Mouse (Mus musculus) cerebellum, postnatal 4 days (tissue): Measurements from ENCODE around the gene Insyn1.

ENCODE experiments used
- DNase-seq, 2 experiments: peaks; one replicate each; pipeline ENCODE4 v3.0.0; 2022; ENCODE audit warnings: low spot score in 2 of 2, mixed read lengths in 1 of 2

The Insyn1 gene

GRCm38 (mm10) chr9:58534766-58535165 lies 46.4 kb downstream of the Insyn1 start:
- peak in 1 of 2 experiments; percentile 62 for DNase-seq

GRCm38 (mm10) chr9:58535447-58536134 lies 47.2 kb downstream of the Insyn1 start:
- peak in 1 of 2 experiments; percentile 53 for DNase-seq

DNA sequence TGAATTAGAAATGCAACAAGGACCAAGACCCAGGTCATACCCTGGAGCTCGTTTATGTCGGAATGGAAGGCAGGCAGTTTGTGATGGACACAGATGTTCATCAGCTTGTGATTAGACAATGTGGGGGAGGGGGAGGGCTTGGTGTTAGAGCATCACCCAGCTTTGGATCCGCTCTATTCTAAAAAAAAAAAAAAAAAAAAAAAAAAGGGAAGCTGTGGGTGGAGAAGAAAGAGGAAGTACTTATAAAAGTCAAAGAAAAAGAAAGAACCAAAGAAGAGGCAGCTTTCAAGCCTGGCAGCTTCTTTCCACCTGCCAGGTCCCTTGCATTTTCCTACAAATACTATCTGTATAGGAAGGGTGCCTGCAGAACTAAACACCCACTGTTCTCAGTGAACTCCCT lies 49.4 kb downstream of the Insyn1 start:
- no peak for DNase-seq

DNA sequence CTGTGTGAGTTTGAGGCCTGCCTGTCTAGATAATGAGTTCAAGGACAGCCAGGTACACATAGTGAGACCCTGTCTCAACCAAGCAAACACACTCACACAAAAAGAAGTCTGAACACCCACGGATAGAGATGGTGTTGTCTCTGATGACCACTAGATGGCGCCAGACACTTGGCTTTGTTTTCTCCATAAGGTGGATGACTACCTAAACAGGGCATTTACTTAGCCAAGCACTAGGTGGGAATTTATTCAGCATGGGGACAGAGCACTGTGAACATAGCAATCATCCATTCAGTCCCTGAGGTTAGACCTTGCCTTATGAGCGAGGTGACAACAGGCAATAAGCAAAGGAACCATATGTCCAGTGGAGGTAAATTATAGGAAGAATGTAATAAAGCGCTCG lies 51.5 kb downstream of the Insyn1 start:
- DNase-seq: peak in 1 of 2 experiments; percentile 47

- DNase-seq: peak; percentile 48 to 63
Measured at GRCm38 (mm10) chr9:58541895-58542338, 53.5 kb downstream of the Insyn1 start.

DNA sequence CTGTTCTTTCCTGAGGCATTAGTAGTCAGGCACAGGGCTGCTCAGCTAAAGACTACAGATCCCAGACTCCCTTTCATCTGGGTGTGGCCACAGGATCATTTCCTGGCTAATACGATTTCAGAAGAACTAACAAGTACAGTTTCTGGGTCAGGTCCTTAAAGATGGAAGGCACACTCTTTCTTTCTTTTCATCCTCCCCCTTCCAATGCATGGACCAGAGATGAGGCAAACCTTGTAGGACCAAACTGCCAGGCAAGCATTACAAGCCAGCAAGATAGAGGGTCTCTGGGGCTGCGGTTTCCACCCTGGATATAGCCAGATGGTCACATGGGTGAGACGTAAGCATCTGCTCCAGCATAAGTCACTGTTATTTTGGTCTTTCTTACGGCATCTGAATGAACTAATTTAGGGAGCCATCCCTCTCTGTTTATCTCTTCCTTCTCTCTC lies 56.5 kb downstream of the Insyn1 start:
- no peak for DNase-seq

DNA sequence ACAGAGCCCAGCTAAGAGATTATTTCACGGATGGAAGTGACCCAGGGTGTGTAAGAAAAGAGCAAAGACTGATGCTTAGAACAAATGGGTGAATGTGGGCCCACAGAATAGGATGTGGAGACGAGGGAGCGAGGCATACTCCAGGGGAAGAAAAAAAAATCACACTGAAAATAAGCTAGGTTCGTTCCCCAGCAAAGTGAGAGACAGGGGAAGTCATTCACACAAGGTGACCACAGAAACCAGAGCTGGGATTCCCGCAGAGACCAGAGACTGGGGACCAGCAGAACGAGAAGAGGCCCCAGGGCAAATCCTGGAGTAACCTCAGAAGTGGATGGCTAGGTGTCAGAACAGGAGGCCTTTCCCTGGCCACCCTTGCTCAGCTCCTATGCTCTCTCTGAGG lies 57.0 kb downstream of the Insyn1 start:
- no peak for DNase-seq

DNA sequence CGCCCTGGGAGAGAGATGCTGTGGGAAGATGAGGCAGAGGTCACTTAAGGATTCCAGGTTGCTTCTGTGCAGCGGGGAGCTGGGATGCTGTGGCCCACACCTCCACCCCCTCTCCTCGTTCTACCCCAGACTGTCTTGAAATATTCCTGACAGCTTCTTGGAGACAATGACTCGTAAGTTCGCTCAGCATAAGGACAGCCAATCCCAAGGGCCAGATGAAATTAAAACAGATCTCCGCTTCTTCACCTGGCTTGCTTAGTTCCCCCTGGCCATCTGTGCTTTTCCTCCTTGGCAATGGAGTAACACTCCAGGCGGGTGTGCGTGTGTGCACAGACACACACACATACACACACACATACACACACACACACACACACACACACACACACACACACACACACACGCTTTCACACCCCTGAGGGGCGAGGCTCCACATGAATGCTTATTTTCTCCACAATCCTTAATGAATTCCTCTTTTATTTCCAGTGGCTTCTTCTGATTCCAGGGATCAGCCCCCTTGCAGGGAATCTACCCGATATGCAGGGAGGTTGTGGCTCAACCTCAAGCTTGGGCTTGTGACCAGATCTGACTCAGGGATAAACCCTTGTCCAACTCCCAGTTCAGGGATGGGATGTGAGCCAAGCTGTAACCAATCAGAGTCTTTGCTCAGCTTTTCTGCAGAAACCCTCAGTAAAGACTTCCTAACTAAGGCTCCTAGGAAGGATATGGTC lies 58.4 kb downstream of the Insyn1 start:
- no peak for DNase-seq

GRCm38 (mm10) chr9:58548897-58549296 lies 60.5 kb downstream of the Insyn1 start:
- no peak for DNase-seq
